Mouse (Mus musculus) limb, embryonic 14.5 days (tissue): Measurements from ENCODE around the gene Fam173a. TPM values are rescaled to one million over a fixed set of nuclear protein-coding genes. Genes with fewer than 3 reads are reported as not detected.

Experiments
- ATAC-seq: fragments of 200-750 bp; cut with Nextera tagmentation; 2 replicates; pipeline ENCODE4 v1.8.0; 2017; ENCODE audit warnings: low read depth, moderate number of reproducible peaks, moderate TSS enrichment; ENCODE audit not compliant: low FRiP score
- DNase-seq: peaks from one replicate; pipeline ENCODE4 v3.0.0-alpha.2; 2015; ENCODE audit warnings: low spot score
- H3K27ac ChIP-seq: fragments of 300-500 bp; sonication (generic); replicated peaks from 2 replicates; pipeline ENCODE4 v1.5.1; 2014; ENCODE audit warnings: low read depth, mild to moderate bottlenecking, low read length, moderate library complexity, mixed read lengths
- H3K27me3 ChIP-seq: fragments of 300-500 bp; sonication (generic); 2 replicates; pipeline ENCODE4 v1.6.1; 2014; ENCODE audit warnings: low read length, mixed read lengths; ENCODE audit not compliant: control insufficient read depth, insufficient read depth
- H3K36me3 ChIP-seq: fragments of 300-500 bp; sonication (generic); 2 replicates; pipeline ENCODE4 v1.6.1; 2014; ENCODE audit warnings: mild to moderate bottlenecking, low read length, moderate library complexity, mixed read lengths; ENCODE audit not compliant: control insufficient read depth, insufficient read depth
- H3K4me1 ChIP-seq: fragments of 300-500 bp; sonication (generic); 2 replicates; pipeline ENCODE4 v1.6.1; 2014; ENCODE audit warnings: antibody characterized with exemption, low read length, mixed read lengths; ENCODE audit not compliant: control insufficient read depth, insufficient read depth
- H3K4me2 ChIP-seq: fragments of 300-500 bp; sonication (generic); replicated peaks from 2 replicates; pipeline ENCODE4 v1.6.1; 2014; ENCODE audit warnings: low read depth, mild to moderate bottlenecking, low read length, moderate library complexity; ENCODE audit not compliant: severe bottlenecking
- H3K4me3 ChIP-seq: fragments of 300-500 bp; sonication (generic); replicated peaks from 2 replicates; pipeline ENCODE4 v1.5.1; 2014; ENCODE audit warnings: low read length
- H3K9ac ChIP-seq: fragments of 300-500 bp; sonication (generic); 2 replicates; pipeline ENCODE4 v1.6.1; 2014; ENCODE audit warnings: mild to moderate bottlenecking, low read depth, low read length, moderate library complexity; ENCODE audit not compliant: severe bottlenecking
- H3K9me3 ChIP-seq: fragments of 300-500 bp; sonication (generic); 2 replicates; pipeline ENCODE4 v1.6.1; 2016; ENCODE audit warnings: low read length; ENCODE audit not compliant: control insufficient read depth
- POLR2A ChIP-seq: fragments of 200-500 bp; IDR thresholded peaks from 2 replicates; pipeline ENCODE4 v1.8.0; 2012; ENCODE audit warnings: inconsistent platforms, mild to moderate bottlenecking, moderate library complexity, borderline replicate concordance; ENCODE audit not compliant: insufficient read depth, insufficient read length; ENCODE audit errors: extremely low read depth
- WGBS: fragments of 180-500 bp; shearing (Covaris S2); extraction: QIAGEN DNeasy Blood & Tissue Kit; methylation state at CpG from one replicate; pipeline ENCODE4 v1.1.7; 2014; 5-methylcytosine and 5-hydroxymethylcytosine counted together
- polyA plus RNA-seq, 2 experiments: library from polyadenylated mRNA; depleted of rRNA in 1 of 2; stranded (reverse) in 1 of 2; unstranded in 1 of 2; fragments of >200 nt; fragmentation: Nextera tagmentation in 1 of 2; extraction: Ambion mirVana in 1 of 2; gene quantifications; 2 replicates each; pipeline versions ENCODE4 v1.2.1 to v1.2.3; 2012 to 2014

Fam173a gene
- polyA plus RNA-seq, 2 experiments = 73.8 to 117 TPM

GRCm38 (mm10) chr17:25795609-25796092, 3.0 kb upstream of the Fam173a start, which contains the start of gene AC134908.4:
AC134908.4 (minus strand) TSS chr17:25795659.
- no peak for TF ChIP-seq POLR2A
- H3K27me3 ChIP-seq = no peaks in the 10 kb centered on the region
- ATAC-seq (no peak), DNase-seq (peak; percentile 32)
- H3K4me3 ChIP-seq = peak within 1 kb of the TSS; percentile 81
- peak within 1 kb of the TSS; percentile 70 for H3K9ac ChIP-seq
- 12% methylated on average over 6 of the region's 6 CpGs for WGBS
- no peaks in the 10 kb centered on the region for H3K36me3 ChIP-seq
- H3K4me2 ChIP-seq = peak within 1 kb of the TSS; percentile 97
- H3K9me3 ChIP-seq = no peaks in the 10 kb centered on the region
- no peak within 1 kb of the TSS for H3K27ac ChIP-seq
- H3K4me1 ChIP-seq = peaks cover 27% of the 10 kb centered on the region

- Histone ChIP-seq H3K9me3 (no peaks in the 10 kb centered on the region), H3K27ac (no peak overlapping the region), H3K4me1 (peaks cover 27% of the 10 kb centered on the region), H3K4me2 (peak overlapping the region; percentile 97; the same call in 1 of the 2 replicates), H3K36me3 (no peaks in the 10 kb centered on the region), H3K27me3 (no peaks in the 10 kb centered on the region), H3K4me3 (no peak overlapping the region), H3K9ac (no peak overlapping the region)
- no peak for DNase-seq
- ATAC-seq = no peak
- TF ChIP-seq POLR2A = no peak
- 92% methylated on average over 17 of the region's 17 CpGs for WGBS
Measured at GRCm38 (mm10) chr17:25794998-25795397, 2.3 kb upstream of the Fam173a start.

GRCm38 (mm10) chr17:25794197-25794596, 1.5 kb upstream of the Fam173a start:
- no peak for DNase-seq
- Histone ChIP-seq H3K4me1 (peaks cover 27% of the 10 kb centered on the region), H3K27ac (no peak overlapping the region), H3K27me3 (no peaks in the 10 kb centered on the region), H3K9ac (no peak overlapping the region), H3K4me2 (no peak overlapping the region), H3K9me3 (no peaks in the 10 kb centered on the region), H3K4me3 (no peak overlapping the region), H3K36me3 (peaks cover 7% of the 10 kb centered on the region)
- ATAC-seq = no peak
- no peak for TF ChIP-seq POLR2A
- WGBS = 83% methylated on average over 13 of the region's 13 CpGs

- Histone ChIP-seq H3K36me3 (peaks cover 15% of the 10 kb centered on the region), H3K4me2 (peak overlapping the region; percentile 97), H3K9ac (peak overlapping the region; percentile 60), H3K9me3 (no peaks in the 10 kb centered on the region), H3K4me1 (peaks cover 23% of the 10 kb centered on the region), H3K27ac (peak overlapping the region; percentile 84), H3K27me3 (no peaks in the 10 kb centered on the region), H3K4me3 (peak overlapping the region; percentile 59)
- DNase-seq (peak; percentile 70), ATAC-seq (peak; percentile 73)
- peak; percentile 60; the same call in 1 of the 2 replicates for TF ChIP-seq POLR2A
- WGBS = 2% methylated on average over 39 of the region's 45 CpGs
Measured at GRCm38 (mm10) chr17:25791843-25792527, 716 bp downstream of the Fam173a start.

GRCm38 (mm10) chr17:25791320-25791842, 1.3 kb downstream of the Fam173a start:
- Histone ChIP-seq H3K36me3 (peaks cover 17% of the 10 kb centered on the region), H3K27me3 (no peaks in the 10 kb centered on the region), H3K27ac (0 out of 2 replicates have a peak overlapping the region, but pooled peaks have one; percentile 84), H3K9ac (peak overlapping the region; percentile 60), H3K4me1 (peaks cover 23% of the 10 kb centered on the region), H3K4me3 (peak overlapping the region; percentile 59), H3K9me3 (no peaks in the 10 kb centered on the region), H3K4me2 (peak overlapping the region; percentile 97)
- no peak; the same call in 1 of the 2 replicates for ATAC-seq
- WGBS = 21% methylated on average over 19 of the region's 19 CpGs
- no peak for TF ChIP-seq POLR2A
- no peak for DNase-seq
